In genomic region chr17:91352107-91352506, GRCm38 (mm10) we compare ENCODE assay signal across 24 mouse cellular contexts.
"Had no signal": no experiment of that assay in that cellular context is flagged by ENCODE, and none has a peak within 500 bp of the region (broad histone marks: within the 10 kb centered on the region; RNA-seq: fewer than 3 reads in every experiment).

No protein-coding gene starts in this region.

- H3K27ac ChIP-seq: embryonic facial prominence, embryonic 10.5 days; embryonic facial prominence, embryonic 12.5 days; embryonic facial prominence, embryonic 13.5 days; embryonic facial prominence, embryonic 15.5 days; forebrain, embryonic 10.5 days; forebrain, embryonic 12.5 days; forebrain, embryonic 13.5 days; forebrain, embryonic 15.5 days; gastrocnemius, adult 2 months; heart, adult 2 months had no signal

- H3K4me1 ChIP-seq: embryonic facial prominence, embryonic 10.5 days; embryonic facial prominence, embryonic 12.5 days; embryonic facial prominence, embryonic 13.5 days; embryonic facial prominence, embryonic 15.5 days; forebrain, embryonic 10.5 days; forebrain, embryonic 12.5 days; forebrain, embryonic 13.5 days; forebrain, embryonic 15.5 days had no signal

- DNase-seq: cerebellum, adult 9-10 months; cerebellum, adult 9-11 months; cerebellum, postnatal 10 days; cerebellum, postnatal 14 days; cerebellum, postnatal 25 days; cerebellum, postnatal 36 days; forebrain, postnatal 0 days; gastrocnemius, adult 2 months; gastrocnemius, postnatal 10 days; gastrocnemius, postnatal 14 days; gastrocnemius, postnatal 25 days; gastrocnemius, postnatal 36 days; heart, adult 11 months; heart, adult 18-20 months; heart, adult 2 months had no signal

- H3K4me3 ChIP-seq: embryonic facial prominence, embryonic 10.5 days; embryonic facial prominence, embryonic 12.5 days; embryonic facial prominence, embryonic 13.5 days; embryonic facial prominence, embryonic 15.5 days; erythroblast, embryonic 14.5 days; forebrain, embryonic 10.5 days; forebrain, embryonic 12.5 days; forebrain, embryonic 13.5 days; forebrain, embryonic 15.5 days; gastrocnemius, adult 2 months; heart, adult 2 months had no signal

- H3K36me3 ChIP-seq: embryonic facial prominence, embryonic 10.5 days; embryonic facial prominence, embryonic 12.5 days; embryonic facial prominence, embryonic 13.5 days; embryonic facial prominence, embryonic 15.5 days; forebrain, embryonic 10.5 days; forebrain, embryonic 12.5 days; forebrain, embryonic 15.5 days had no signal

- H3K27me3 ChIP-seq: embryonic facial prominence, embryonic 12.5 days; embryonic facial prominence, embryonic 13.5 days; embryonic facial prominence, embryonic 15.5 days; forebrain, embryonic 12.5 days; forebrain, embryonic 13.5 days; forebrain, embryonic 15.5 days had no signal

- H3K4me2 ChIP-seq: embryonic facial prominence, embryonic 12.5 days; embryonic facial prominence, embryonic 13.5 days; embryonic facial prominence, embryonic 15.5 days; forebrain, embryonic 12.5 days; forebrain, embryonic 13.5 days; forebrain, embryonic 15.5 days had no signal
